Mouse (Mus musculus) spleen, postnatal 14 days (tissue): ENCODE results near the gene Yipf2.
A peak's percentile ranks its signal among the peaks of the same experiment; 100 is the strongest.
"Not testable (repeated sequence)": the region's sequence is repeated elsewhere in the genome, so short reads cannot be mapped to it uniquely, and the experiment has no call there.

Experiments used
- DNase-seq, 2 experiments: peaks; one replicate each; pipeline ENCODE4 v3.0.0; 2021 to 2022; ENCODE audit warnings: low spot score in 2 of 2

The Yipf2 gene

GRCm38 (mm10) chr9:21558366-21558765 lies 34.3 kb downstream of the Yipf2 start:
- peak; percentile 57 to 67 for DNase-seq

GRCm38 (mm10) chr9:21557556-21557955 lies 35.1 kb downstream of the Yipf2 start:
- DNase-seq, result no peak

GRCm38 (mm10) chr9:21556996-21557395 lies 35.6 kb downstream of the Yipf2 start:
- DNase-seq, result no peak

GRCm38 (mm10) chr9:21555198-21555742 lies 37.4 kb downstream of the Yipf2 start:
- DNase-seq, result no peak

- no peak for DNase-seq
Measured at GRCm38 (mm10) chr9:21553607-21554273, 38.9 kb downstream of the Yipf2 start.

GRCm38 (mm10) chr9:21551049-21551448 lies 41.6 kb downstream of the Yipf2 start:
- DNase-seq, result no peak

- peak in 1 of 2 experiments; percentile 36 for DNase-seq
Measured at GRCm38 (mm10) chr9:21547075-21547941, 45.3 kb downstream of the Yipf2 start.

GRCm38 (mm10) chr9:21546789-21547074 lies 45.9 kb downstream of the Yipf2 start, which contains the start of gene Carm1:
Gene Carm1 (plus strand): TSS chr9:21546894.
- DNase-seq, result no peak

GRCm38 (mm10) chr9:21545916-21546788 lies 46.5 kb downstream of the Yipf2 start:
- peak; percentile 100 for DNase-seq

- no peak for DNase-seq
Measured at GRCm38 (mm10) chr9:21545351-21545915, 47.2 kb downstream of the Yipf2 start.

GRCm38 (mm10) chr9:21542001-21542400 lies 50.6 kb downstream of the Yipf2 start:
- not testable (repeated sequence) for DNase-seq

GRCm38 (mm10) chr9:21539981-21540753 lies 52.5 kb downstream of the Yipf2 start:
- DNase-seq, result no peak
